Mouse (Mus musculus): ENCODE results near the gene 1810043G02Rik.

GRCm38 (mm10) chr10:77995639-77996038 is 17.3 kb downstream of the 1810043G02Rik start:
- TF ChIP-seq CTCF (IDR thresholded peaks at IDR 0.05; ENCODE audit: control insufficient read depth, insufficient read depth, insufficient read length) (no peak), USF1 (IDR thresholded peaks at IDR 0.05; ENCODE audit: low read depth) (no peak), MAX (IDR thresholded peaks at IDR 0.05) (no peak), FOSL1 (IDR thresholded peaks at IDR 0.05; ENCODE audit: insufficient read depth, low read length, poor library complexity, severe bottlenecking) (no peak)
